Mouse (Mus musculus): Measurements from ENCODE around the gene Tusc1. TPM values are rescaled to one million over a fixed set of nuclear protein-coding genes. Genes with fewer than 3 reads are reported as not detected.
A peak's percentile ranks its signal among the peaks of the same experiment; 100 is the strongest.

Tusc1 gene
- 1 to 10 TPM; 3.6 to 4.0 TPM for total RNA-seq (2021)
- long read RNA-seq, experiment 1, transcript Tusc1-201 (1 exons, 1,374 nt): major isoform, 6 of 6 reads
- long read RNA-seq, experiment 1, partial matches to known transcripts: 0 of 6 reads
- long read RNA-seq, experiment 1, other reads (novel, unspliced or antisense): 0 of 6 reads
- long read RNA-seq, experiment 2, partial matches to known transcripts: 0 of 4 reads
- long read RNA-seq, experiment 2, other reads (novel, unspliced or antisense): 0 of 4 reads

DNA sequence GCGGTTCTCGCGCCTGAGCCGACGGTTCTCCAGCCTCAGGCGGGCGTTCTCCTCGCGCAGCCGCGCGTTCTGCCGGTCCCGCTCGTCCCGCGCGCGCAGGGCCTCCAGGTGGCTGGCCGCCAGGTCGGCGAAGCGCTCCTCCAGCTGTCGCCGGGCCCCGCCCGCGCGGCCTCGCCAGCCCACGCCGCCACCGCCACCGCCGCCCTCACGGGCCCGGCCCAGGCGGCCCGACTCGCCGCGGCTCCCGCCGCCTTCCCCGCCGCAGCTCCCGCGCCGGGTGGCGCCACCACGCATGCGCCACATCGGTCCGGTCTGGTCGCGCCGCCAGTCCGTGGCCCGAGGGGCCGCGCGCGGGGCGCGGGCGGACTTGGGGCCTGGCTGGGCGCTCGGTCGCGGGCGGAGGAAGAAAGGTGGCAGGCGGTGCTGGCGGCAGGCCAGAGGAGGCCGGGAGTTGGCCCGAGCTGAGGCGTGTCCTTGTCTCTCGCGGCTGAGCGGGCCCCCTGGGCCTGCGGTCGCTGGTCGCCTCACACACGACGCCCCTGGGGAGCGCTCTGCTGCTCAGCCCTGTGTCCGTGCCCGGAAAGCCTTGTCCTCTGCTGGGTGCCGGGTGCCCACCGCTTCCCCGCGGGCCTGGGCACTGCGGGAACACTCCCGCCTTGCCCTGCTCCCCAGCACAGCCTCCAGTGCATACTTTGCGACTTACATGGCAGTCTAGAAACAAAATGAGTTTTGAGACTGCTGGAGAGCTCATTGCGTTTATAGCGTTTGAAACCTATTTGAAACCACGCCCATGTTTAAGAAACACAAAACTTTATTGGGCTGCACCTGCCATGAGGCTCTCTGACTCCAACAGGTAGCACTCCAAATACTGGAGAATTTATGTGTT, at the start of gene Tusc1:
Gene Tusc1, minus strand, starts transcription at position 394 of the 886 bp plus-strand sequence.
- DNase-seq: peak; percentile 87 to 89

- peak in 1 of 2 experiments; percentile 7 for DNase-seq
These were observed 17.6 kb upstream of the Tusc1 start for GRCm38 (mm10) chr4:93352930-93353329.

- no peak for DNase-seq
These were observed 9.0 kb upstream of the Tusc1 start for GRCm38 (mm10) chr4:93344357-93344756.

GRCm38 (mm10) chr4:93341568-93341967, 6.3 kb upstream of the Tusc1 start:
- peak in 1 of 2 experiments; percentile 4 for DNase-seq

DNA sequence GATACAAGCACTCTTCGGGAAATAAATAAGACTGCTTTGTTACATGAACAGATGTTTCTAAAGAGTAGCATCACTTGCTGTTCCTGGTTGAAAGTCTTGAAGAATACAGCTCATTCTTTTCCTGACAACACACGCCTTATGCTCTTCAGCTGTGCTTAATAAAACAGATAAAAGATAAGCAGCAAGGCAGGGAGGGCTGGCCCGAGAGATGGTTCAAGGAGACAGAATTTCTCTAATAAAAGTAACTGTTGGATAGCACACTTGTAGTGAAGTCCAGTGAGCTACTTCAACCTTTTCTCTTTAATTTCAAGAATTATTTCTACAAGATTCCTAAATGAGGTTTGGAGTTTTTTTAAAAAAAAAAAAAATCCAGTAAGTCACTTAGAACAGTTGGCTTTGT, 2.7 kb upstream of the Tusc1 start:
- no peak for DNase-seq

- peak; percentile 90 to 94 for DNase-seq
These were observed 634 bp downstream of the Tusc1 start for GRCm38 (mm10) chr4:93334636-93335117.

- no peak for DNase-seq
These were observed 27.8 kb downstream of the Tusc1 start for GRCm38 (mm10) chr4:93307486-93307885.

- DNase-seq: no peak
These were observed 49.2 kb downstream of the Tusc1 start for GRCm38 (mm10) chr4:93286065-93286464.

Measured in heart, adult 18-20 months (tissue).